Mouse (Mus musculus) gonadal fat pad, adult 2 months (tissue): ENCODE data around the gene Tmem51. TPM values are rescaled to one million over a fixed set of nuclear protein-coding genes. Genes with fewer than 3 reads are reported as not detected.

Experiments used
- DNase-seq: peaks from one replicate; pipeline ENCODE4 v3.0.0-alpha.2; 2012; ENCODE audit warnings: low read depth
- polyA plus RNA-seq: library from polyadenylated mRNA; depleted of rRNA; stranded (reverse); fragments of >200 nt; gene quantifications from 2 replicates; pipeline ENCODE4 v1.2.3, GENCODE M21; 2012

The Tmem51 gene
- polyA plus RNA-seq, 1 experiment = 79.5 TPM

DNA sequence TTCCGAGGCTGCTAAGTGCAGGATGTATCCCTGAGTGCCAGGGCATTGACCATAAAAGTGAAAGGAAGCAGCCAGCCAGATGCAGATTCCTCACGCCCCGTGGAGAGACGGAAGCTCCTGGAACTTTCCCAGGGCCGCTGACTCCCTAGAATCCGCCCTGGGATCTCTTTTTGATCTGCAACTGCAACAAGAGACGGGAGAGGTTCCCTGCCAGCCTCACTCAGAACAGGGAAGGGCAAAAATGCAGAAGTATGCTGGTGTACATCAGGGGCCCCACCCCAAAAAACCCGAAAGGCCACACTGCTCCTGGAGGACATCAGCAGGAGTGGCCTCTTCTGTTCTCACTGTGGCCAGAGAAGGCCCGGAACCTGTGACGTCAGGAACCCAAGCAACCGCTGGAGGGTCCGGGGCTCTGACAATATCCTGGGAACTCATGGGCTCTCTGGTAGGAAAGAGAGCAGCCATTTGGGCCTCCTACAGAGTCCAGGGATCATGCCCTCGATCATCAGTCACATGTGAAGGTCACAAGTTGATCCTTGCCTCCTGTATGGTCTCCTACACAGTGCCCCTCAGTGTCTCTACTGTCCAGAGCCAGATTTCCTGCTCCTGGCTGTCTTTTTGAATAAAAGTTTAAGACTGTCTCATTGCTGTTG lies 2.3 kb downstream of the Tmem51 start:
- DNase-seq = no peak

DNA sequence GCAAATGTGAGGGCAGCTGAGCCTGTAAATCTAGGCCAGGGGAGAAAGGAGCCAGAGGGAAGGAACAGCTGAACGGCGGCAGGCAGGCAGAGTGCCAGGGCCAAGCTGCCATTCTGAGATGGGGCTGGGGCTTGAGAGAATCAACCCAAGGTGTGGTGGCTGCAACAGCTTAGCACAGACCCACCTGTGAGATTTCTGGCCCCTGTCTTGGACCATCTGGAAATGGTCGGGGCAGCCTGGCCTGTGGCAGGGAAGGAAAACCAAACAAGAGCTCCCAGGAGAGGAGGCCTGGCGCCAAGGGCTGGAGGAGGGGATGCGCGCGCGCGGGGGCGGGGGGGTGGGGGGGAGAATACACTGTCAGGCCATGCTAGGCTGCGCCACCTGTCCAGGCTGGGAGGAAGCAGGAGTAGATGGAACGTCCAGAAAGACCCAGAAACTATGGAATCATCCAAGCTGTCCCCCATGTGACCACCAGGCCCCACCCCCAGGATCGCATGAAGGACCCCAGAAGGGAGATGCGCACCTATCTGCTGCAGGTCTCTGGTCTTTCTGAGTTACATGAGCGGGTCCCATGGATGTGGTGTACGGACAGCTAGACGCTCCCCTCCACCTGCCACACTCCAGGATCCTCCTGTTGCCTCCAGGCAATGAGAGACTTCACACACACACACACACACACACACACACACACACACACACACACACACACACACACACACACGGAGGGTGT lies 3.0 kb downstream of the Tmem51 start:
- no peak for DNase-seq

DNA sequence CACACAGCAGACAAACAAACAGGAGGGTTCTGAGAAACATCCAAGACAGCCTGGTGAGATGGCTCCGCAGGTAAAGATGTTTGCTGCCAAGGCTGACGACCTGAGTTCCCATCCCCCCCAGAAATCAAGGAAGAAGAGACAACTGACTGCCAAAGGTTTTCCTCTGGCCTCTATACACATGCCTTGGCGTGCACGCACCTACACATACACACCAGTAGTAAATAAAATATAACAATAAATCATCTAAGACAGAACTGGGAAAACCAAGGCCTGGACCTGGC lies 3.7 kb downstream of the Tmem51 start:
- no peak for DNase-seq

DNA sequence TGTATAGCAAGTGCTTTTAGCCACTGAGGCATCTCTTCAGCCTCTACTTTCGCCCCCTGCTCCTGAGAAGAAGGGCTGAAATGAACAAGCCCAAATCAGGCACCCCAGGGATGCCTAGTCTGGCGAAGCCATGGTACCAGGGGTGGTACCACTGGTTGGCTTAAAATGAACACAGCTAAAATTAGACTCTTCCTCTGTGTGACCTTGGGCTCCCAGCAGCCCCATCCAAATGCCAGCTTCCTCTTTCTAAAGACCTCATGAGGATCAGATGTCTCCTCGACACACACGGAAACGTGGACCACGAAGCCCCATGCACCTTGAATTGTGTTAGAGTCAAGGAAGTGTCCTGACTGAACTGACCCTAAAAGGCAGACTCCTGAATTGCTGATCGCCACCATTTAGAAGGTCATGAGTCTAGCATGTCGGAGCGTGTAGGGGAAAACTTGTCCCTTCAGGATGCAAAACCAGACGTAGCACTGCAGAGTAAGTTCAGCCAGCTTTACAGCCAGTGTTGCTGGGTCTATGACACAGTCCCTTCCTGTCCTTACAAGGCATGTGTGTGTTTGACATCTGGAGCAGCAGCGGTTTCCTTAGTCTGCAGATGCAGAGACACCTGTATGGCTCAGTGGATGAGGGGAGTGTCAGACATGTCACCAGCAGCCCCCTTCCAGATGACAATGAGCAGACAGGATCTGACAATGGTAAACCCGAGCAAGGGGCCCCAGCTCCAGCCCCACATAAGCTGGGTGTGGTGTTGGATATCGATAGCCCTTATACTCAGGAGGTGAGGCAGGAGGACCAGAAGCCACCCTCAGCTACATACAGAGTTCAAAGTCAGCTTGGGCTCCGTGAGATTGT lies 4.2 kb downstream of the Tmem51 start:
- DNase-seq = no peak

DNA sequence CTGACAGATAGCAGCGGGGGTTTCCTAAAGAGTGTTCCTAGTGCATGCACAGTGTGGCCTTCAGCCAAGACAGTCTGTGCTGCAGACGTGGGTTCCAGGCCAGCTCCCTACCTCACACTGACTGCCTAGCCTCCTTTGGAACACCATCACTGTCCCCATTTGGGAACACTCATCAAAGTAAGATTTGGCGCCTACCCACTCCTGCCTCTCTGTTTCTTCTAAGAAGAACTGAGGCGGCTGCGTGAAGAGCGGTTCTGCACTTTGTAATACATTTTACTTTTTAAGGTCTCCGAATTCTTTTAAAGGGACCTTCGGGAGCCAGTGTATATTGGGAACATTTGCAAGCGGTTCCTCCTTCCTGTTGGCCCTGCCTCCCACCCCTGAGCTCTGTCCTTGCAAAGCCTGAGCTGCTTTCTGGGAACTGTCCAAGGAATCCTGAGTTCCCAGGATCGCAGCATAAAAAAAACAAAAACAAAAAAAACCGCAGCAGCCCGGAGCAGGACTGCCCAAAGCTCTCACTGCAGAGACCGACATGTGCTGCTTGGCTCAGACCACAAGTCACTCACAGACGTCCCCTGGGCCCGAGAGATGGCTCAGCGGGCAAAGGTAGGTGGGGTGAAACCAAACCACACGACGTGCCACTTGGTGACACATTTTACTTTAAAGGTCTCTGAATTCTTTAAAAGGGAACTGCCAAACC lies 6.4 kb downstream of the Tmem51 start:
- DNase-seq = no peak

DNA sequence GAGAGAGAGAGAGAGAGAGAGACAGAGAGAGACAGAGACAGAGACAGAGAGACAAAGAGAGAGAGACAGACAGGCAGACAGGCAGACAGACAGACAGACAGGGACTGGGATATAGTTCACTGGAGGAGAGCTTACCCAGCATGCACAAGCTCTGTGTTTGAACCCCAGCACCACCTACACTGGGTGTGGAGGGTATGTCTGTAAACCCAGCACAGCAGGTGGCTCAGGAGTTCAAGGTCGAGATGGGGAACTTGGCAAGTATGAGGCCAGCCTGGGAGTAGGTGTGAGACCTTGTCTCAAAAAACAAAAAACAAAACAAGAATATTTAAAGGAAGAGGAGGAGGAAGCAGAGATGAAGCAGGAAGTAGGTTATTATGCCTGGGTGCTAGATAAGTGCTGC lies 7.2 kb downstream of the Tmem51 start:
- DNase-seq = no peak

DNA sequence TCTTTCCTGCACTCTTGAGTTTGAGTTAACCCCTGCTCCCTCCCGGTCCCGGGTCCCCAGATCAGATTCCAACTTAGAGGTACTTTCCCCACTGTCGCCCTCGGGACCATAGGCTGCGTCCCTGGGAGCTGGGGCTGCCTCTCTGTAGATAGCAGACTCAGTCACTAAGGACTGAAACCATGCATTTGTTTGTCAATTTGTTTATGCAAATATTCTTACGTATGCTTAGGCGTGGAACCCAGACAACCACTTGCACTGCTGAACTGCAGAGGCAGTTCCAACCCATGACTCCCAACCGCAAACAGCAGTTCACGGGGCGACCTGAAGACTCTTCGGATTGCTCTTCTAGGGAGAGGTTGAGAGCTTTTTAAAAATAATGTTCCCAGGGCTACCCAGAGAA lies 8.2 kb downstream of the Tmem51 start:
- no peak for DNase-seq

DNA sequence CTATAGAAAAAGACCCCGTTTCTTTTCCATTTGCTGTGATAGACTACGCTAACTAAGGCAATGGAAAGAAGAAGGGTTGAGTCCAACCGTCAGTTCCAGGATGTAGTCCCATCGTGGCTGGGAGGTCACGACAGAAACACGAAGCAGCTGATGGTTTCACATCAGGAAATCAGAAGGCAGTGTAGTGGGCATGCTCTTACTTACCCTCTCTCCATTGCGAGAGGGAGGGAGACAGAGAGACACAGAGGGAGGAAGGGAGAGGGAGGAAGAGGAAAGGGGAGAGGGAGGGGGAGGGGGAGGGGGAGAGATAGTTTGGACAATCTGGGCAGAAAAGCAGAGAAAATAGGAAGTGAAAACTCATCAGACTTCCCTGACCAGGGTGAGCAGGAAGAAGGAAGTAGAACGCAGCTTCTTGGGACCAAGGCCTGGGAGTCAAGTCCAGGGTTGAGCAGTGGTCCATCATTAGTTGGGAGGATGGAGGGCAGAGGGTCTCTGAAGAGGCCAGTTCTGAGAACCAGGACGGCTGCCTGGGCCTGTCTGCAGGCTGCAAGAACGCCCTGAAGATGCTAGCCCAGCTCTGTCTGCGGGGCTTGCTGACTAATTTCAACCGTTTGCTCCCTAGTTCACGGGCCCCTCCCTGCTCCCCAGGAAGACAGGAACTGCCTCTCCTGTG lies 9.9 kb downstream of the Tmem51 start:
- no peak for DNase-seq

DNA sequence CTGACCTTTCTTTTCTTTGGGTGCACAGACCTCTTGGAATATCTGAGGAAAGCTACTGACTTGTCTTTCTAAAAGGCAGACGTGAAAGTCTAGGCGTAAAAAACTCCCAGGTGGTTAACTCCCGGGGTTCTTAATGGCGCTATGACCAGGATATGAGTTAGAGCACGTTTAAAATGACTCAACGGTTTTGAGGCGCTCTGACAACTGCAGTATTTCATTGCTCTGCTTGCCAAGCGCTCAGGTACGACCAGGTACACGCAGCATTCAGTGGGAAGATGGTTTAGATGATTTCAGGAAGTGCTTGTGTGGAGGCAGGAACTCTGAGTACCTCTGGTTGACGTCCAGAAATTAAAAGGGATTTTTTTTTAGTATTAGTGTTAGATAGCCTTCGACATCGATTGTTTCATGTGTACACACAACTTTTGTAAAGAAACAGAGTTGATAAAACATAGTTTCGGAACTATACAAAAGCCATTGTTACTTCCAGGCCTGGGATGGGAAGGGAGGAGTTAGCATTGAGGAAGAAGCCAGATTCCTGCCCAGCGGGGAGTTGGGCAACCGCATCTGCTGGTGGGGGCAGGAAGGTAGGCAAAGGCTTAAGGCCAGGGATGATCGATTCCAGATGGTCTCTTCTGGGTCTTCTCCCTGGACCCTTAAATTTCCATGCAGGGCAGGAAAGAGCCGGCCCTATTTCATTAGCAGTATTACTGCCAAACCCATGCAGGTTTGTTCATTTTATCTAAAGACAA lies 12.7 kb downstream of the Tmem51 start:
- no peak for DNase-seq

DNA sequence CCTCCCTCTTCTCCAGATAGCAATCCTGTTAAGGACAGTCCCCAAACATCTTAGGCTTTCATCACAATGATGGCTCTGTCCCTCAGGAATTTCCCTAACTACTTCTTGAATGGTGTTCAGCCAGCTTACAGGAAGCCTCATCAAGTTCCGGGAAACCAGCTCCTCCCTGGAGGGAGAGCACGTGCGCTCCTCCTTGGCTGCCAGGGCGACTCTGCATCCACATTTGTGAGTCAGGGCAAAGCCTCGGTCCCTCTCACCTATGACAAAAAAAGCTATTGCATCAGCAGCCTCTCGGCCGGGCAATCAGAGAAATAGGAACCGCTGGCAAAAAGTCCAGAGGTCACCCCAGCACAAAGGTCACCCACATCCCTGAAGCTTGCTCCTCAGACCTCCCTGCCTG lies 13.3 kb downstream of the Tmem51 start:
- no peak for DNase-seq

DNA sequence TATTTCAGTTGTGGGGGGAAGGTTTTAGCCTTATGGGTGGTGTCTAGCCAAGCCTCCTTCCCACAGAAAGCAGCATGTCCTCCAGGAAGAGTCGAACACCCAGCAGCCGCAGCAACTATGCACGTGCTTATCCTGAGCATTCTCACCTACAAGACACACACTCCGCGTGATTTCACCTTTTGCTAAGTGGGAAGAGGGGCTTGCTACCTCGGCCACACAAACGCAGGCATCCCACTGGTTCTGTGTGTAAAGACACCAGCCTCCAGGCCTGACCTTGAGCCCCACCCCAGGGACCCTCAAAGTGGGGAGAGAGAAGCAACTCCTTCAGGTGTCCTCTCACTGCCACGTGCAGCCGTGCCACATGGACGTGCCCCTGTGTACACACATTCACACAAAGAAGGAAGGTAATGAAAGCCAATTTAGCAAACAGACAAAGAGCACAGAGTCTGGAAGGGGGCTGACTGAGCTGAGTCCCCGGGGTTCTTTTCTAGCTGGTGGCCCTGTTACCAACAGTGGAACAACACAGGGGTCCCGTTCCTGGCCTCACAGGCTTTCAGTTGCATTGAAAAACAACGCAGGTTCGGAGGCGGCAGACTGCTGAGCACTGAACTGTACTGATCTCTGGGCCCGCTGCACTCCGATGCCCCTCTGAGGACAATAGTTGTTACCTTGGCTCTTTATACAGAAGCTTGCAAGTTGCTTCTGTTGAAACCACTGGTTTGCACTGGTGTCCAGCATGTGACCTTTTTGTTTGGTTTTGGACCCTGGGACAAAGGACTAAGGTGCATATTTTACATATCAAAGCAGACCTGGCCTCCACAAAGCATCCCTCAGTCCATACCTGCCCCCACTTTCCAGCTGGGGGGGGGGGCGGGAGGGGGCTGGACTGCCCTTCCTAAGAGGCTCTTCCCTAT lies 14.9 kb downstream of the Tmem51 start:
- DNase-seq = no peak

DNA sequence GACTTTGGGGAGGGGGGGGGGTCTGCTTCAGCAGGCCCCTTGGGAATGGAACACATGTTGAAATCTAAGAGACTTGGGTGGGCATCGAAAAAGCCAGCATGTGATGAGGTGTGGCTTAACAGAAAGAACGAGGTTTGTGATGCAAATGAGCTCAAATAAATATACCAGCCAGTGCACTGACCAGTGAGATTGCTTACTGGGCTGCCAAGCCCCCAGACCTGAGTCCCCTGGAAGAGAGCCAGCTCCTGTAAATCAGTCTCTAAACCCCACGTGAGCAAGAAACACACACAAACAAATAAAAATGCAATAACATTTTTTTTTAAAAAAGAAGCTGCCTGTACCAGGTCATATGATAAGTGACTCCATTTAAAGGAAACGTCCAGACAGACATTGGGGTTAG lies 17.5 kb downstream of the Tmem51 start:
- DNase-seq = no peak

DNA sequence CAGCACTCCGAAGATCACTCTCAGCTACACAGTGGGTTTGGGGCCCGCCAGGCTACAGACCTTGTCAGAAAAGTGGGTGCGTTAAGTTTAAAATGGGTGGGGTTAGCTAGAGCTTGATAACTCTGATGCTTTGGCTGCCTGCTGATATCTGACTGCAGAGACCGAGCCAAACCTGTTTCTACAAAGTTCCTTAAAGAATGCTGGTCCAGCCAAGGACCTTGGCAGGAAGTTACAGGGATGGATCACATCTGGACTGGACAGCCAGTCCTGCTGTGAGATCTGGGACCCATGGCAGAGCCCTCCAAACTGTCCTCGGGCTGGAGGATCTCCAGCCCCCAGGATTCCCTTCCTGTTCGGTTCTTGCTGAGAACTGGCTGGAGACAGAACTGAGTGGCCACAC lies 18.3 kb downstream of the Tmem51 start:
- DNase-seq = no peak

DNA sequence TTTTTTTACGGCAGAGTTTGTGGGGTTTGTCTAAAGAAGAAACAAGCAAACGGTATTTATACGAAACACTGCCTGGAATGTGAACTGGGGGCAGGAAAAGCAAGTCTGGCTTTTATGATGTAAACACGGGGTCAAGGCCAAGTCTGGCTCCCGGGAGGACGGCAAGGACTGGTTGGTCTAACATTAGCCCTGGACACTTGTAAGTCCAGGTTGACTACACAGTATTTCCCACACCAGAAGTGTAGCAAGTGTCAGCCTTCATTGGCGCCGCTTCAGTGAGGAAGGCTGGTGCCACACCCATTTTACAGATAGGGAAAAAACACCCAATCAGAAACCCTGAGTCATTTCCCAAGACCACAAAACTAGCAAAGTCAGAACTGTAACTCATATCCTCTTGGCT lies 18.8 kb downstream of the Tmem51 start:
- no peak for DNase-seq

DNA sequence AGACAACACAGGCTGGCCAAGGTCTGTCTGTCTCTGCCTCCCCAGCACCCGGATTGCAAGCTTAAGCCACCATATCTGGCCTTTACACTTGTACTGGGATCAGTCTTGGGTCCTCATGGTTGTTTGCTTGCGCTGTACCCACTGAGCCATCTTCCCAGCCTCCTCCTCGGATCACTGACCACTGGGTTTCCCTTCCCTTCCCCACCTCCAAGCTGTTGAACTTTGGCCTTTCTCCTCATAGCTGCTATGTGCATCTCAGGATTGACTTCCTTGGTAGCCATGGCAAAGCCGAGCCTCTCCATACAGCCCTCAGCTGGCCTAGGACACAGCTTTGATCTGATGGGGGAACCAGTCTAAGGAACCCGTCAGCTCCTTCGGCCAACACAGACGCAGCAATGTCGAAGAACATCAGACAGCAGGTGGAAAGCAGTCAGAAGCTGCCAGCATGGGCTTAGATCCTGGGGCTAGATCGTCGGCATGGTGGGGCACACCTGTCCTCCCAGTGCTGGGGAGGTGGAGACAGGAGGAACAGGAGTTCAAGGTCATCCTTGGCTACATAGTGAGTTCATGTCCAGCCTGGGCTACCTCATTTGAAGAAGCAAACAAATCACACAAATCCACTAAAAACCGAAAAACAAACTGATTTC lies 19.4 kb downstream of the Tmem51 start:
- no peak for DNase-seq

DNA sequence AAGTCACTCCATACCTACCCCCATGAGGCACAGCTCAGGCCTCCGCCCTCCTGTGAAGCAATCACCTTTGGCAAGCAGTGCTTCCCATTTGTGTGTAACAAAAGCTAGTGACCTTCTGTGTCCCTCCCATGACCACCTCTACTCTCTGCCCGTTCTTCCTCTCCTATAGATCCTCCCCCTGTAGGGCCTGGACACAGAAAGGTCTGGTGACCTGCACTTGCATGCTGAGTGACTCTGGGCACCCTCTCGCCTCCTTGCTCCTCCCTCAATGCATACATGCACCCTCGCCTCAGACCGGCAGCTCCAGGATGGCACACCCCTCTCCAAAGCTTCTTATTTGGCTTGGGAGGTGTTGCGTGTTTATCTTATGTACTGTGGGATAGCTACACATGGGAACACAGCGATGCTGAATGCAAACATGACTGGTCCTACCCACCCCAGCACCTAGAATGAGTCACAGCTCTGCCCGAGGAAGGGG lies 21.0 kb downstream of the Tmem51 start:
- no peak for DNase-seq

DNA sequence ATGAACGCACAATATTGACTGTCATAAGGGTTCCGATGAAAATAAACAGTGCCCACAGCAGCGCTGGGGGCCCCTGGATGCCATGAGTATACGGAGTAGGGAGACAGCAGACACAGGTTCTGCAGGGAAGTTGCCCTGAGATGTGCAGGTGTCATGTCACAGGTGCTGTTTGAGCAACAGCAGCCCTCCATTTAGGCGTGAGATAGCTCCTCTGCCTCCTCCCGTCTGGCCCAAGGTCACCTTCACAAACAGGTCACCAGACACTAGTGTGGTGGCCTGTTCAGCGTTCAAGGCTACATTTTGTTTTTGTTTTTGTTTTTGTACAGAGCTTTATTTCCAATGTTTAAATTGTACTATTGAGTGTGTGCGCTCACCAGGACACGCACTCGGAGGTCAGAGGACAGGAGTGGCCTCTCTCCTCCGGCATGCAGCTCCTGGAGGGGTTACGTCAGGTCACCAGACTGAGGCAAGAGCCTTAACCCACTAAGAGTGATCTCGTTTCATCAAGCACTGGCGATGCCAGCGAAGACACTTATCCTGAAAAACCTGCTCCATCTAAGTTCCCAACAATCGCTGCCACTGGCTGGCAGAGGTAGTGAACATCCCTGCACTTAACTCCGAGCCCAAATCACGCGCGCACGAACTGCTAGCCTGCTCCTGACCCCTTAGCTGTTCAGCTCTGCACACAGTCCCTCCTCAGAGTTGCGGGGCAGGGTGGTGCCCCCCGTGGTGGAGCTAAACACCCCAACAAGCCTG lies 22.4 kb downstream of the Tmem51 start:
- DNase-seq = no peak
